Mouse (Mus musculus): ENCODE data around the gene A3galt2.

A3galt2 gene

DNA sequence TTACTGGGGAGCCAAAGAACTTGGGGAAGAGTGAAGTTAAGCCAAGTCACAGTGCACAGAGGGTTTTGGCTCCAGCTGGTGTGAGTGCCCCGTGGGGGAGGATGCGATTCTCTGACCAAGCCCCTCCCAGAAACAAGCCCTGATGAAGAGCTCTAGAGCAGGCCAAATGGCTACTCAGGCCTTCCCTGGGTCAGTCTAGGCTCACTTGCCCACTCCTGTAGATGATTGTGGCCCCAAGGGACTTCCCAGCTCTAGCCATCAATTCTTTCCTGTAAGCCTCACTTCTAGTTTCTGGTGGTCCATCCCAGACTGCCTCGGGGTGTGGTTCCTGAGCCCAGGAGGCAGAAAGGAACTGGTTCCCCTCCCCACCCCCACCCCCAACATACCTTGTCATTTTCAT, at the start of gene A3galt2:
Gene A3galt2 (plus strand): TSS at position 301 of the 400 bp plus-strand sequence.
- no peak for DNase-seq (ENCODE audit: low spot score)

DNA sequence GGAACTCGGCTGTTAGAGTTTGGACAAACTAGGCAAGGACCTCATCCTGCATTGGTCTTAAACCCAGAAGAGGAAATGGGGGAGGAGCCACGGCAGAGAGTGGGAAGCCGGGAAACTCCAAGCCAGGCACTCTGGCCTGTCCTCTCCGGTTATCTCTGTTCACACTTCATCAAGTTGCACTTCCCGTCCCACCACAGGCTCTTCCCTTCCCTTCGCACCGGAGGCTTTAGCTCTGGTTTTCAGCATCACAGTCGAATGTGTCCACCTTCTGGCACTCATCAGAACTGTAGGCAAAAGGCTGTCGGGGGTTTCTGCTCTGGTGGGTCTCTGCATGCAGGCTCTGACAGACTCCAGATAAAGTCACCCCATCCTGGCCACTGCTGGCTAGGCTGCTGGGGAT, 48.5 kb upstream of the A3galt2 start:
- DNase-seq (ENCODE audit: low spot score), result no peak

DNA sequence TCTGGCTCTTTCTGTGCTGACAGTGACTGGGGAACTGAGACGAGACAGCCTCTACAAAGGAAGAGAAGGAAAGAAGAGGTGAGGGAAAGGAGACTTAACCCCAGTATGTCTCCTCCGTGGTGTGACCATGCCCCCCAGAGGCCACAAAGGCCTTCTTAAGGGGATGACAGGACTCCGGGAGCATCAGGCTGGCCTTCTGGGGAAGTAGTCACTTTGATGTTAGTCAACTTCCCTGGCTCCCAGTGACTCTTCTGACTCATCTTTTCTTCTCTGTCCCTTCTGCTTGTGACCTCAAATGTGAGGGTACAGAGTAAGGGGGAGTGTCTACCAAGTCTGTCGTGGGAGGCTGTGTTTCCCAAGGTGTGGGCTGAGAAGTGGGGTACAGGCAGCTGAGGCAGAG, 47.8 kb upstream of the A3galt2 start:
- DNase-seq (ENCODE audit: low spot score), result no peak

DNA sequence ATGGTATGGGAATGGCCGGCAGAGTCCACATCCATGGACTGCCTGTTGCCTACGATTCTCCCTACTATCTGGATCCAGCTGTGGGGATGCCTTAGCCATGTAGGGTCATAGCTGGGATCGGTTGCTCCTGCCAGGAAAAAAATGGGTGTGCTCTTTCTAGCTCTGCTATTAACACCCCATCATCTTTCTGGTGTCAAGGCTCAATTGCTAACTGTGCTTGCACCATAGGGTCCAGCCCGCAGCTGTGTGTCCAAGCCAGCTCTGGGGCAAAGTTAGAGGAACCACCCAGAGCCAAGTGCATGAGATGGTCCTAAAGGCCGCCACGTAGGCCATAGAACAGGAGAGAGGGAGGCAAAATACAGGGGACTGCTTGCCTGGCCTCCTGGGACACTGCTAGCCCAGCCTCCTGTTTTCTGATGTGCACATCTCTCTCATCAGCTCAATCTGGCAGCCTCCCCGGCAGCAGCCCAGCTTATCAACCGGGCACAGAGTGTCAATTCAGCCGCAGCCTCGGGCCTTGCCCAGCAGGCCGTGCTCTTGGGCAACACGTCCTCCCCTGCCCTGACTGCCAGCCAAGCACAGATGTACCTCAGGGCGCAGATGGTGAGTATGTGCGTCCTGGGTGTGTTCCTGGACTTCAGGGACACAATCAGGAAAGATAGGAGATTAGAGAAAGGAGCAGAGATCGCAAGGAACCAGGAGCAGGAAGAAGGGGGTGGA, 45.9 kb upstream of the A3galt2 start:
- no peak for DNase-seq (ENCODE audit: low spot score)

DNA sequence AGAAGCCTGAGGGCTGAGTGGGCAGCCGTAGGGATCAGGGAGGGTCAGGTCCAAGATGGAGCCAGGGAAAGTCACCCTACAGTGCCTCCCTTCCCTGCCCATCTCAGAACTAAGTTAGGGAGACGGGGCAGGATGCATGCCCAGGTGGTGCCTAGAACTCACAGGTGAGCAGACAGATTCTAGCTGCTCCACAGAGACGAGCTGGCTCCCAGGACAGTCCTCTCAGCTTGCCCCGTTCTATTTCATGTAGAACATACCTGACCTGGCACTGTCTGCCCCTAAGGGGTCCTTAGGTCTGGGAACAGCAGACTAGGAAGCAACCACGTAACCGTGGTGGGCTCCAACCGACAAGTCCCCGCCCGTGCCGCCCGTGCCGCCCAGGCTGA, 45.4 kb upstream of the A3galt2 start:
- no peak for DNase-seq (ENCODE audit: low spot score)

DNA sequence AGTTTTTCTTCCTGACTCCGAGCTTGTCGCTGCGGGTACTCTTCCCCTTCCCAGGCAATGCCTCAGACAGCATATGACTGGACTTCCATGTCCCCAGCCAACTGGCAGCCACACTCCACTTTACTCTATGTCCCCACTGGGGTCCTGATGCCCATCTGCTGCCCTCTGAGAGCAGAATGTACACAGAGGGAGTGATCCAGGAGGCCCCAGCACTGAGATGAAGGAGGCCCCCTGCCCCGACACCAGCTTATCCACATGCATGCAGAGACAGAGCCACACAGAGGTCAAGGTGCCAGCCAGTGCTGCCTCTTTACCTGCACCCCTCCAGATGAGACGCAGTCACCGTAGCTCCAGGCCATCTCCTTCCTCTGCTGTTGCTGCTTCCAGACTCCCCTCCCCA, 44.9 kb upstream of the A3galt2 start:
- no peak for DNase-seq (ENCODE audit: low spot score)

DNA sequence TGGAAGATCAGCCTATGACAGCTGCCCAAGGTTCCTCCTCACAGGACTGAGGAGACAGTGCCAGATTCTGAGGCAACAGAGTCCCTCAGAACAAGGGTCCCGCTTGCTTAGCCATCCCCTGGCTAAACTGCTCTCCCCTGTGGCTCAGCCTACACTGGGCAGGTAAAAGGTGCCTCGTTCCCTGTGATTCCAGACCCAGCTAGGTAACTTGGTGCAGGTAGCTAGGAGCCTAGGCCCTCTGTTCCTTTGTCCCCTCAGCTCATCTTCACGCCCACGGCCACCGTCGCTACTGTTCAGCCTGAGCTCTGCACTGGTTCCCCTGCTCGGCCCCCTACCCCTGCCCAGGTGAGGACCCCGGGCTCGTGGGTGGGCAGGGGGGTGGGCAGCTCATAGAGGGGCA, 44.4 kb upstream of the A3galt2 start:
- DNase-seq (ENCODE audit: low spot score), result no peak

DNA sequence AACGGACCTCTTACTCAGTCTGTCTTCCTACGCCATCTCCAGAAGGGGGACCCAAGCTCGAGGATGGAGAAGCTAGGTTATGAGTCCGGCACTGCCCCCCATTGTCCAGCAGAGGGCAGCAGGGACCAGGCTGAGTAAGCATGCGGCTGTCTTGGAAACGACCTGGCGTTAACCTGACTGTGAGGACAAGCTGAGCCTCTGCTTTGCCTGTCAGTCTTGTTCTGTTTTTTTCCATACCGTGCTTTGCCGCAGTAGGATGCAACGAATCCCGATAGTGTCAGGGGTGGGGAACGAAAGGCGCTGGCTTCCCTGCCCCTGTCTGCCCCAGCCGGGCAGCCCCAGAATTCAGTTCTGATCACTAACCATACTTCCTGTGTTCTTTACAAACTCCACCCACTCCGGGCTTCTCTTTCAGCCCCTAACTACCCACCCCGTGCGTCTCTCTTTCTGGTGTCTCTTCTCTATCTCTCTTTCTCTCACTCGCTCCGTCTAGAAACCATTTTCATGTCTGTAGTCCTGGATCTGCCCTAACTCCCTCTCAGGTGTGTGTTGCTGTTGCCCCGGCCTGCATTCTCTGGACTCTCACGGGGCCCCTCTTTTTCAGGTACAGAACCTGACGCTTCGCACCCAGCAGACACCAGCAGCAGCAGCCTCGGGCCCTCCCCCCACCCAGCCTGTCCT, 43.6 kb upstream of the A3galt2 start:
- DNase-seq (ENCODE audit: low spot score), result peak; percentile 91

DNA sequence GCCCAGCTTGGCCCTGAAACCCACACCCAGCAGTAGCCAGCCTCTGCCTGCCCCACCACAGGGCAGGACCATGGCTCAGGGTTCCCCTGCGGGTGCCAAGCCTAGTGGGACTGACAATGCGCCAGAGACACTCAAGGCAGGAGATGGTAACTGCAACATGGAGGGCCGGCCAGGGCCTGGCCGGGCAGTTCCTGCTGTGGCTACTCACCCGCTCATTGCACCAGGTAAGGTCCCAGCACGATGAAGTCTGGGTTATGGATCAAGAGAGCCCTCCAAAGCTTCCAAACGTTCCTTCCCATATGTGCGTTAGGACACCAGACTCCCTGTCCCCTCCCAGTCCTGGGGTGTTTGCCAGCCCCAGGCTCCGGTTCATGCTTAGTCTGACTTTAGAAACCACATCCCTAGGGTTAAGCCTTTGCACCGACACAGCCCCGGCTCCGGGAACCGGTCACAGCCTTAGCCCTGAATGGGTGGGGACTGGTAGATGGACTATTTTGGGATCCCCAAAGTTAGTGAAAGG, 43.0 kb upstream of the A3galt2 start:
- no peak for DNase-seq (ENCODE audit: low spot score)

DNA sequence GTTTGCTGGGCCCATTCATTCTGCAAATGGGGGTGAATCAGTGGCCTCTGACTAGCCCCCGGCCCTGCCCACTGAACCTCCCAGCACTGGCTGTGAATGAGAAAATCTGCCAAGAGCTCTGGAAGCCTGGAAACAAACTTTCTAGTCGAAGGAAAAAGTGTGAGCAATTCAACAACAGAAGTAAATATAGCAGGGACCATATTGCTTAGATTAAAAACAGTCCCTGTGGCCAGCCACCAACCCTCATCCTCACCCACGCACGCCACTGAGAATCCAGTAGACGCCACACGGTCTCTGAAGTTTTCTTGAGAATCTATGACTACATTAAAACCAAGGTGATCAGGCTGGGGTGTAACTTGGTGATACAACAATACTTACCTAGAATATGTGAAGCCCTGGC, 42.2 kb upstream of the A3galt2 start:
- no peak for DNase-seq (ENCODE audit: low spot score)

DNA sequence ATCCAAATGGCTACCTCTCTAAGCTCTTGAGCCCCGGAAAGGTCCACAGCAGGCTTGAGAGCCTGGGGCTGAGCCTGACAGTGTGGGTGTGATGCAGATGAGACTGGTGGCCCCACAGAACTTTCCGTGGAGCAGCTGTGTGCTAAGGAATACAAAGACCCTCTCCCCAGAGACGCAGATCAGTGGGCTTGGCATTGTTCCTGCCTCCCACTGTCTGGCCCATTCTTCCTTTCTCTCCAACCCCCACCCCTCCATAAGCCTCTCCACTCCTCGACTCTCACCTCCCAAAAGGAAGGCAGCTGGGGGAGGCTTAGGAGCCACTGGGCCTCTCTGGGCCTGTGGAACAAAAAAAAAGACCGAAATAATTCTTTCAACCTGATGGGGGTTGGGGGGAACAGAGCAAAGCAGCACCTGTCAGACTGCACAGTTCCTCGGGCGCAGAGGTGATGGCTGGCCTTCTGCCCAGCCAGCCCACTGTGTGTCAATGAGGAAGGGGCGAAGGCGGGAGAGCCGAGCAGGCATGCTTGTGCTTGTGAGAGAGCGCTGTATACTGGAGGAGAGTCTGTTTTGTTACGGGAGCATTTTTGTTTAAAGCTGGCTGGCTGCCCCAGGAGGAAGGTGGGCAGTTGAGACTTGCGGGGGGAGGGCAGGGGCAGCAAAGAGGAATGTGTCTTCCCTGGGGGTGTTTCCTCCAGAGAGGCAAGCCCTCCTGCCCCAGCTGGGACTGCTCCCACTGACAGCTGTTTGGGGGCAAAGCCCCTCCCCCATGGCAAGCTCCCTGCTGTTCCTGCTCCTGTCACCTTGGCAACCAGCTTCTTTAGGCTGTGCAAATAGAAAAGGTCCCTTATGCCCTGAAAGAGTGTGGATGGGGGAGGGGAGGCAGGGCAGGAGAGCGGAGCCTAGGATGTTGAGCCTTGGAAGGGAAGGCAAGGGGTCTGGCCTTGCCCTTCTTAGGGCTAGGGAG, 39.6 kb upstream of the A3galt2 start:
- no peak for DNase-seq (ENCODE audit: low spot score)

DNA sequence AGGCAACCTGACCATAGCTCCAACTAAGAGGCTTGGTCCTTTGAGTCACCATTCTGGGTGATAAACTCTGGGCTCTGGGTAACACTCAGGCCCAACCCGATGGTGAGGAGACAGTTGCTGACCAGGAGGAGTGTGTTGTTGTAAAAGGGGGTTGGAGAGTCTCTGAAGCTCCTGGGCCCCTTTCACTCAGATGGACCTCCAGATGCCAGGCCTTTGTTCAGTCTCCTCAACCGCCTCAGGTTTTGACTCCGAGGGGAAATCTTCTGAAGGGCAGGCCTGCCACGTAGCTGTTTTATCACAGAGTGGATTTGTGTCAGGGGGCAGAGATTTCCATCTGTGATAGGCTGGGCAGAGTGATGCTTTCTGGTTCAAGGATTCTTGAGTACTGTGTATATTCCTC, 38.9 kb upstream of the A3galt2 start:
- no peak for DNase-seq (ENCODE audit: low spot score)

DNA sequence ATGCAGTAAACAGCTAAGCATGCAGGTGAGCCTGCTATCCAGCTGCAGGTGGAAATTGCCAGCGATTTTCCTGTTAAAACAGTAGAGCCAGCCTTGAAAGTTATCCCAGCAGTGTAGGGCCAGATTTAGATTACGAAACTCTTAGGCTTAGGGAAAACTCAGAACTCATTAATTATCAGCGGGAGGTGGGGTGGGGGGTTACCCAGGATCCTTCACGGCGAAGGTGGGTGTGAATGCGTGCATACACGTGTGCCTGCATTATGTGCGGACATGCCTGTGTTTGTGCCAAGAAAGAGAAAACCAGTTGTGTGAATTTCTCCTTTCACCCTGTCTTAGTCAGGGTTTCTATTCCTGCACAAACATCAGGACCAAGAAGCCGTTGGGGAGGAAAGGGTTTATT, 38.4 kb upstream of the A3galt2 start:
- DNase-seq (ENCODE audit: low spot score), result no peak

DNA sequence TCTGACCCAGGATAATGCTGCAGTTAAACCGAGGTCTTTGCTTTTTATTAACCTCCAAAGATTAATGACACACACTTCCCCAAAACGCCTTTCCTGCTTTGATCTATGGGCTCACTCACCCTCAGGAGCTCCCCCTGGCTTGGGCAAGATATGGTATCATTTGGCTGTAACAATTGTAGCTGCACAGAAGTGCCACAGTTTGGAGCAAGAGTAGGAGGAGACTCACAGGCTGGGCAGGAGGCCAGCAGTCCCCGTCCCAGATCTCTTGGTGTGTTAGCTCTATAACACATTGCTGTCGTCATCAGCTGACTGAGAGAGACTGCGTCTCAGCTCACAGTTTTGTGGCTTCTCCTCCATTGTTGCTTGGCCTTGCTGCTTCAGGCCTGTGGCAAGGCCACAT, 35.1 kb upstream of the A3galt2 start:
- DNase-seq (ENCODE audit: low spot score), result no peak

DNA sequence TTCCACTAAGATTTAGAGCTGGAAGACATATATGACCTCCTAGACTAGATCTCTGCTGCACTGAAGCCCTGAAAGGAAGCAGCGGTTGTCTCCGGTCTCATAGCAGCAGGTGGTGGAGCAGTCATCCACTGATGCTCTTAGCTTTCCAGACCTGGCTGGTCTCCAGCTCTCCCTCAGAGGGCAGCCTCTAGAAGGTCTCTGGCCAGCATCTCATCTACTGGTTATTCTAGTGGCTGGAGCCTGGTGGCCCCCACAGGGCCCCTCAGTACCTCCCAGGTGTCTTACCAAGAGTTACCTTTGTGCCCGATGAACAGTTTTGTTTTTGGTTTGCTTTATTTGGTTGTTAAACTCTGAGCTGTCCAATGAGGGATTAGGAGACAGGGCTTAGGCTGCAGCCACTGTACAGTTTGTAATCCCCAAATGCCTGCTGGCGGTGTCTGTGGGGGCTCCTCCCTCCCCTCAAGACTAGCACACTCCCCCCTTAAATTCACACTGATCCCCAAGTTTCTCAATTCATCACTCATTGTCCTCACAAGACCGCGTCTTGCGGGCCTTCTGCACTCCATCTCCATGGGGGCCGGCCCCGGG, 34.0 kb upstream of the A3galt2 start:
- DNase-seq (ENCODE audit: low spot score), result no peak

DNA sequence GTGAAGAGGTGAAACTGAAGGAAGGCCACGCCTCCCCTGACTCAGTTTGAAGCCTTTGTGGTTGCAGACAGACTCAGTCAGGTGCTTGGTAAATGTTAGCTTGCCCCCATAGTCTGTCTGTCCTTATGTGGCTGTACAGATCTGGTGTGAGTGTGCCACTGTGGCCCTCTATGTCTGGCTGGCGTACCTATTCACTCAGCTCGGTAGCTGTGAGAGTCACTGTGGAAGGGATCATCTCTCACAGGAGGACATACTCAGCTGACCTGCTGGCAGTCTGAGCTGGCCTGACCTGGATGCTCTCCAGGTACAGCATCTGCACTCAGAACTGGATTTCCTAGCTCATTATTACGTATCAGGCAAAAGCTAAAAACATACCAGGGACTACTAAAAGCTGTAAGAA, 33.4 kb upstream of the A3galt2 start:
- no peak for DNase-seq (ENCODE audit: low spot score)

DNA sequence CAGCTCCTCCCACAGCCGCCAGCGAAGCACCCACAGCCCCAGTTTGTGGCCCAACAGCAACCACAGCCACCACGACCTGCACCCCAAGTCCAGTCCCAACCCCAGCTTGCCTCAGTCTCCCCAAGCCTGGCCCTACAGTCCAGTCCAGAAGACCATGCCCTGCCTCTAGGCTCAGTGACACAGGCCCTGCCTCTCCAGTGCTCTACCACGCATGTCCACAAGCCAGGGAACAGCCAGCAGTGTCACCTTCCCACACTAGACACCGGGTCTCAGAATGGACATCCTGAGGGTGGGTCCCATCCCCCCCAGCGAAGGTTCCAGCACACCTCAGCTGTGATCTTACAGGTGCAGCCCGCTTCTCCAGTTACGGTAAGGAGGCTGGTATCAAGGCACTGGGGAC, 32.2 kb upstream of the A3galt2 start:
- no peak for DNase-seq (ENCODE audit: low spot score)

DNA sequence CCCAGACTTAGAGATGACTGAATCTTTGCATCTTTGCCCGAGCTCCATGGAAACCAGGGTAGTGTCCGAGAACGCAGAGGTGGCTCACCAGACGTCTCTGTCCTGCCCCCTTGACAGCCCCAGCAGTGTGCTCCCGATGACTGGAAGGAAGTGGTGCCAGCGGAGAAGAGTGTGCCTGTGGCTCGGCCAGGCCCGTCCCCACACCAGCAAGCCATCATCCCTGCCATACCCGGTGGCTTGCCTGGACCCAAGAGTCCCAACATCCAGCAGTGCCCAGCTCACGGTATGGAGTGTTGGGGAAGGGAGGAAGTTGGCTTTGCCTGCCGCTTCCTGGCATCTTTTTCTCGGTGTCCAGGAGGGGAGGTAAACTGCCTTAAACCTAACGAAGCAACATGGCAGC, 31.7 kb upstream of the A3galt2 start:
- DNase-seq (ENCODE audit: low spot score), result no peak

DNA sequence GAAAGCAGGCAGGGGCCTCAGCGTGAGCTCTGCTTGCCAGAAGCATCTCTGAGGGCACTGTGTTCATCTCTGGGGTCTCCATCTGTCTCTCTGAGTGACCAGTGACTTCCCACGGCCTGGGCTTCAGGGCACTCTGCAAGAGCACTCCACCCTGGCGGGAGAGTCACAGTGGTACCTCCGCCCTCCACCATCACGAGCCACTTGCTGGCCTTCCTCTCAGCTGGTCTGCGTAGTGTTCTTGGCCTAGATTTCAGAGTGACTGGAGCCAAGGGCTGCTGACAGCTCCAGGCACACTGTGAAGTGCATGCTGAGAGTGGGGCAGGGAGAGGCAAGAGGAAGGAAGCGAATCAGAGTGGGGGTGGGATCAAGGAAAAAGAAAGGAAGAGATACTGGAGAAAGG, 31.1 kb upstream of the A3galt2 start:
- DNase-seq (ENCODE audit: low spot score), result no peak

DNA sequence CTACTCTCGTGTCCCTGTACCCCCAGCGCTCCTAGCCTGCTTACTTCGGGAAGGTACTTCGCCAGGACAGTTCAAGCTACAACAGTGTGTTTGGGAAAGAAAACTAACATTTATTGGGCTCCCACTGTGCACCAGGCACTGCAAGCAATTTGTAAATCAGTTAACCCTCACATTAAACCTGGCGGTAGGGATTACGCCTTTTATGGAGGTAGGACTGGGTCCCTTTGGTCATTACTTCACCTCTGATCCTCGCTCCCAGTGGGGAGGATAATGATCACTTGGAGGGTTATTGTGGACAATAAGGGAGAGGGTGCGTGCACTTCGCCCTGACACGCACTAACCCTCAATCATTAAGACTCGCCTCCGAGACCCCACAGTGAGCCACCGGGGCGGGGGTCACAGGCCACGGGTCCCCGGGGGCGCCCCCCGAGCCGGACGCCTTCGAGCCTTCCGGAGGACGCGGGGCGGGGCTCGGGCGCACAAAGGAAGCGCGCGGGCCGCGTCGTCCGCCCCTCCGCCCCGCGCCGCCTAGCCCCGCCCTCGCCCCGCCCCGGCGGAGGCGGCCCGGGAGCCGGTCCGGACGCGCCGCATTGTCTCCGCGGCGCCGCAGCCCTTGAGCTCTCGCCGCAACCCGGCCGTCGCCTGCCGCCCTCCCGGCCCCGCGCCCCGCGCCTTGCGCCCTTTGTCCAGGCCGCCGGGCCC, 28.0 kb upstream of the A3galt2 start:
- DNase-seq (ENCODE audit: low spot score), result peak; percentile 86

DNA sequence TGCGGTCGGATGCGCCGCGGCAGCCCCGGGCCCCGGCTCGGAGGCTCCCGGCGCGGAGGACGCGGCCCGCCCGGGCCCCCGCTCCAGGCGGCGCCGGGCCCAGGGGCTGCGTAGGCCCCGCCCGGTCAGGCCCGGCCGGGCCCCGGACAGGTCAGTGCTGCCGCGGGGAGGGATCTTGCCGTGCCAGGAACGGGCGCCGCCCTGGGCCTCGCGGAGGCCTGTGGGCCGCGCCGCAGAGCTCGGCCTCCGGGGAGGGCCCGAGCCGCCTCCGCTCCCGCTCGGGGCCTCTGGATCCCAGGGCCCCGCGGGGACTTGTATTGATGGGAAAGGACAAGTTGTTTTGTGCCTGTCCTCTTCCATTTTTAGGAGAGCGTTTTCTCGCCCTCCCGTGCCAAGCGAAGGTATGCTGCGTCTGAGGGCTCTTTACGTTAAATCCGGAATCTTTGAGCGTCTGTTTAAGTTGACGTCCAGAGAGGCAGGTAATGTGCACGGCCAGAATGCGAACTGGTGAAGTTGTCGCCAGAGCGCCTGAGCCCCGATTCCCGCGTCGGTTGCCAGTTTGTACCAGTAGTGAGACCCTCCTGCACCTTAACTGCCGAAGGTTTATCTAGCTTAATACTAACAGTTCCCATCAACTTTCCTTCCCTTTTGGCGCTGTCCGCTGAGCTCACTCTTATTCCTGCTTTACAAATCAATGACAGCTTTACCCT, 27.3 kb upstream of the A3galt2 start:
- peak; percentile 58 for DNase-seq (ENCODE audit: low spot score)

All from urinary bladder, postnatal 25 days (tissue).